Mouse (Mus musculus) thymus, postnatal 4 days (tissue): ENCODE measurements around the gene Olfr1044.
"Not testable (repeated sequence)": the region's sequence is repeated elsewhere in the genome, so short reads cannot be mapped to it uniquely, and the experiment has no call there.

Experiments used
- DNase-seq: peaks from one replicate; pipeline ENCODE4 v3.0.0; 2021

Gene Olfr1044

GRCm38 (mm10) chr2:86177720-86178119, at the start of gene Olfr1044:
Gene Olfr1044, minus strand, starts transcription at chr2:86177820.
- DNase-seq = no peak

GRCm38 (mm10) chr2:86219214-86219613, 41.6 kb upstream of the Olfr1044 start, which contains the start of gene Olfr1046:
Gene Olfr1046, minus strand, starts transcription at chr2:86219314.
- DNase-seq = no peak

- no peak for DNase-seq
These were observed 25.3 kb upstream of the Olfr1044 start, which contains the start of gene Olfr1045 for GRCm38 (mm10) chr2:86202909-86203308. Gene Olfr1045, minus strand, starts transcription at chr2:86203009.

- no peak for DNase-seq
These were observed 18.2 kb upstream of the Olfr1044 start for GRCm38 (mm10) chr2:86195863-86196262.

- DNase-seq = no peak
These were observed 8.0 kb upstream of the Olfr1044 start, which contains the start of gene Olfr52 for GRCm38 (mm10) chr2:86185583-86185982. Gene Olfr52, minus strand, starts transcription at chr2:86185683.

GRCm38 (mm10) chr2:86179950-86180349, 2.3 kb upstream of the Olfr1044 start:
- DNase-seq = no peak

GRCm38 (mm10) chr2:86175422-86175821, 2.2 kb downstream of the Olfr1044 start:
- not testable (repeated sequence) for DNase-seq

- no peak for DNase-seq
These were observed 10.2 kb downstream of the Olfr1044 start, which contains the start of gene Olfr1043 for GRCm38 (mm10) chr2:86167422-86167821. Gene Olfr1043, minus strand, starts transcription at chr2:86167522.

GRCm38 (mm10) chr2:86161738-86162137, 15.9 kb downstream of the Olfr1044 start, which contains the start of gene Olfr1042:
Gene Olfr1042, minus strand, starts transcription at chr2:86161838.
- DNase-seq = no peak

- DNase-seq = no peak
These were observed 31.0 kb downstream of the Olfr1044 start, which contains the start of gene Olfr1040 for GRCm38 (mm10) chr2:86146632-86147031. Gene Olfr1040, minus strand, starts transcription at chr2:86146732.

- DNase-seq = no peak
These were observed 41.8 kb downstream of the Olfr1044 start, which contains the start of gene Olfr1039 for GRCm38 (mm10) chr2:86135828-86136227. Gene Olfr1039, minus strand, starts transcription at chr2:86135928.
